Mouse (Mus musculus) small intestine, adult 2 months (tissue): ENCODE data around the gene Aqp5.

ENCODE experiments used
- CTCF ChIP-seq: fragments of 200-500 bp; IDR thresholded peaks from 2 replicates; pipeline ENCODE4 v1.5.1; 2012; ENCODE audit warnings: low read depth, mild to moderate bottlenecking, control low read depth, inconsistent platforms, low read length, moderate library complexity, mixed read lengths; ENCODE audit not compliant: insufficient replicate concordance, insufficient read length; ENCODE audit errors: extremely low read depth
- POLR2A ChIP-seq: fragments of 200-500 bp; IDR thresholded peaks from 2 replicates; pipeline ENCODE4 v1.6.1; 2012; ENCODE audit warnings: low read depth, mild to moderate bottlenecking, control low read depth, inconsistent platforms, low read length, moderate library complexity

GRCm38 (mm10) chr15:99600986-99601822 lies 10.6 kb downstream of the Aqp5 start, which contains the start of gene Aqp6:
- TF ChIP-seq CTCF (no peak), POLR2A (no peak)
